Mouse (Mus musculus): ENCODE measurements around the gene Obp1b. TPM values are rescaled to one million over a fixed set of nuclear protein-coding genes. Genes with fewer than 3 reads are reported as not detected.
"Not testable (repeated sequence)": the region's sequence is repeated elsewhere in the genome, so short reads cannot be mapped to it uniquely, and the experiment has no call there.

Obp1b gene
- not detected for total RNA-seq (2022)

DNA sequence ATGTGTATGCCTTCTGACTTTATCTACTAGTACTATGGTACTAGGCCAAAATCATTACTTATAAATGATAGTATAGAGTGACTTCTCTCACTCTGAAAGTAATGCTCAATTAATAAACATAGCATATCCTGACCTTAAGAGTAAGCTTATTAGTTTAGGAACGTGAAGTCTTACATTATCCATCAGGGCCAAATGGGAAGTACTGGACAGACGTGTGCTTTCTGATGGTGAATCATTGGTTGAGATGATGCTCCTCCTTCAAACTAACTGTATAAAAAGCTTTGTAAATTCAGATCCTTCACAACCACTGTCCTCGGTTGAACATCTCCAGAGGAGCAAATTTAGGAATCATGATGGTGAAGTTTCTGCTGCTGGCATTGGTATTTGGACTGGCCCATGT is at the start of gene Obp1b:
TSS of gene Obp1b (plus strand) at position 301 of the 400 bp plus-strand sequence.
- not testable (repeated sequence) for DNase-seq

DNA sequence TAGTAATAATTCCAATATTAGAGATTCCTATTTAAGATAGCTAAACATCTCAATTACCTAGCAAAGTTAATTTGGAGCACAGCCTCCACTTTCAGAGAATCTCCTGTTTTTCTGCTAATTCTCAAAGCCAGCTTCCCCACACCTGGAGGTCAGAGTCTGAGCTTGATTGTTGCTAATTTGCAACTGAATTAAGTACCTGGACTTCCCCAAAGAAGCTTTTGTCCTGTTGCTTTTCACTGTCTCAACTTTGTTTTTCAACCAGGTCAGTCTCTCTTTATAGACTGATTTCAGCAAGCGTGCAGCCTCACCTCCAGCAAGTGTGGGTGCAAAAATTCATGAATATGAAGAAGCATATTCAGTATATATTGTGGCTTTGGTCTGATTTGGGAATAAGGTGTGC is 15.6 kb downstream of the Obp1b start:
- not testable (repeated sequence) for DNase-seq

DNA sequence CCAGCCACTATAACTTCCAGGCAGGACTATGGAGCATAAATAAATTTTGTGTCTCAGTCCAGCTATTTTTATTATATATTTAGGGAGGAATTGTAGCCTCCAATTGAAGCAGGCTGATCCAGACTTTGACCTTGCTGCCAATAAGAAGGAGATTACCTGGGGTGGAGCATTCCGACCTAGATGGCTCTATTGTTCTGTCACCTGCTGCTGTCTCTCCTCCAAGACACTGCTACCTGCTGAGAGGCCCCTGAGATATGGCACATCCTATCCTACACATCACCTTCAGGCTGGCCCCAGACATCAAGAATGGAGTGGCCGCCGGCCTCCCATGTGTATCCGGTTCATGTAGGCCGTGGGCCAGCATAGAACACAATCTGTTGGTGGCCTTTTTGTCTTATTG is 16.3 kb downstream of the Obp1b start:
- DNase-seq = no peak

Other genes starting within 250 kb of the Obp1b start
- not detected for gene Obp1a, start 95.4 kb upstream of the Obp1b start, total RNA-seq (2022)
- not detected for gene Gm5938, start 61.3 kb upstream of the Obp1b start, total RNA-seq (2022)
- not detected for gene Gm14743, start 59.1 kb downstream of the Obp1b start, total RNA-seq (2022)
- not detected for gene 4930480E11Rik, start 182.9 kb downstream of the Obp1b start, total RNA-seq (2022)